Mouse (Mus musculus) cortical plate, adult 2 months (tissue): ENCODE results near the gene Hist1h2bc.

Experiments used
- CTCF ChIP-seq: fragments of 200-500 bp; IDR thresholded peaks from 2 replicates; pipeline ENCODE4 v1.5.1; 2011; ENCODE audit warnings: mild to moderate bottlenecking, control low read depth, low read length; ENCODE audit not compliant: insufficient read depth; ENCODE audit errors: extremely low read depth
- POLR2A ChIP-seq: fragments of 200-500 bp; IDR thresholded peaks from 2 replicates; pipeline ENCODE4 v1.6.1; 2011; ENCODE audit warnings: mild to moderate bottlenecking, low read length, control low read depth; ENCODE audit not compliant: insufficient read depth; ENCODE audit errors: extremely low read depth

DNA sequence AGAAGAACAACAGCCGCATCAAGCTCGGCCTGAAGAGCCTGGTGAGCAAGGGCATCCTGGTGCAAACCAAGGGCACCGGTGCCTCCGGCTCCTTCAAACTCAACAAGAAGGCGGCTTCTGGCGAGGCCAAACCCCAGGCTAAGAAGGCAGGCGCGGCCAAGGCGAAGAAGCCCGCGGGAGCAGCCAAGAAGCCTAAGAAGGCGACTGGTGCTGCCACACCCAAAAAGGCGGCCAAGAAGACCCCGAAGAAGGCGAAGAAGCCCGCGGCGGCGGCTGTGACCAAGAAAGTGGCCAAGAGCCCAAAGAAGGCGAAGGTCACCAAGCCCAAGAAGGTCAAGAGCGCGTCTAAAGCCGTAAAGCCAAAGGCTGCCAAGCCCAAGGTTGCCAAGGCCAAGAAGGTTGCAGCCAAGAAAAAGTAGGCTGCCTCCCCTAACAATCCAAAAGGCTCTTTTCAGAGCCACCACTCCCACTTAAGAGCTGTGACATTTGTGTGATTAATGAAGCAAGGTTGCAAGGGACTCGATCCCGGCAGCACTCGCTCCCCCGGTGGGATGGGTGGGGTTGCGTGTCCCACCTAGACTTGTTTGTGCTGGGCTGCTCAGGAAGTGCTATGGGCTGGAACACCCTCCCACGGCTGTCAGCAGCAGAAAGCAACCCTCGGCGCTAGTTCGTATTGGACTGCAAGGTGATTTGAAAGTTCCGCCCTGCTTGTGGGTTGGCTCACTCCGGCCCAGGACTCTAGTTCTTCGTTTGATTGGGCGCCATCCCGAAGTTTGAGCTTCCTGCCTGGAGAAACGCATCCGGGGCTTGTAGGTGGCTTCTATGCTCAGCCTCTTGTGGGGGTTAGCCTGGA is 55.3 kb downstream of the Hist1h2bc start:
- TF ChIP-seq CTCF (no peak), POLR2A (peak; percentile 57; the same call in 1 of the 2 replicates)
